Mouse (Mus musculus) leukemia stem cell, adult 10-12 weeks (primary cell): ENCODE measurements around the gene Filip1l. TPM values are rescaled to one million over a fixed set of nuclear protein-coding genes. Genes with fewer than 3 reads are reported as not detected.

Experiments used
- polyA plus RNA-seq: library from polyadenylated mRNA; stranded (reverse); fragments of >175 nt; gene quantifications from 2 replicates; pipeline ENCODE4 v1.2.3, GENCODE M21; 2012; ENCODE audit warnings: low replicate concordance

Gene Filip1l
- polyA plus RNA-seq, result 1.8 and 2.4 TPM in 2 replicates

DNA sequence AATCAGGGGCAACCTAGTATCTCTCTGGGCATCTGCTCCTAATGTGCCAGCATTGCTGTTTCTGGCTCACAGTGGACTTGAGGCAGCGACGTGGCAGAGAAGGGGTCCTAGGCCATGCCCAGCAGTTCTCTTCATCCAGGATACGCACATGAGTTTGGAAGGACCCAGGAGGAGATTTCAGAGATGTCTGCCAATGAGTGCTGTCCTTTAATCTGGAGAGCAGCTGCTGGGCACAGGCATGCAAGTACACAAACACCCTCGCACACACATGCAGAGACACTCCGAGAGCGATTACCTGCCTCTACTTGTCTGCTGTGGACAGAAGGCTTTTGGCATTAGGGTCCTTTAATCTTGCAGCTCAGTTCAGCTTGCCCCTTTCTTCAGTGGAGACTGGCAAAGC lies at the start of gene Filip1l:
Filip1l (plus strand) TSS at position 343 of the 400 bp plus-strand sequence.

DNA sequence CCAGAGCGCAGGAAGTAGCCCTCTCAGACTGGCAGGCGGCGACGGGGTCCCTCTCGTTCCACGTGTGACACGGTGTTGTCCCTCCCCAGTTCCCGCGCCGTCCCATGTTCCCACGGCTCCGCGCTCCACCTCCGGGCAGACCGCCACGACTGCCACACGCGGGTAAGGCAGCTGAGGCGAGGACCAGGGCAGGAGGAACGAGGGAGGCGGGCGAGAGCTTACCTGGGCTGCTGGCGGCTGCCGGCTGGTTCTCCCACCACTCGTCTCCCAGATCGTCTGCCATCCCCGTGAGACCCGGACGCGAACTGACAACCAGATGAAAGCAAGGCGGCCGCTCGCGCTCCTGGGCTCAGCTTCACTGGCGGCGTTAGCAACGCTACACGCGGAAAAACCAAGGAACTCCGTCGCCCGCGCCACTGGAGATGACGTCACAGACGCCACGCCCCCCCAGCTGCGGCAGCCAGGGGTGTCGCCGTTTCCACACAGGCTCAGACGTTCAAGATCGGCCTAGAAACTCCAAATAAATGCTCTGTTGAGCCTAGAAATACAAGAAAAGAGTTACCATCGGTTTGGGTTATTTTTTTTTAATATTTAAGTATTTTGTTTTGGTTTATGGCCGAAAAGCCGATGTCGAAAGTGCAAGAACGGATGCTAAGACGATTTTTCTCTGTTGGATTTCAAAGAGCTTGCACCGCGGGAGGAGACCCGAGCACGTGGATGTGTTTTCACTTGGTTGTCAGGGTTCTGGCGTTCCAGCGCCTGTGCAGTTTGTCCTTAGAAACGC lies 253.7 kb downstream of the Filip1l start, which contains the start of gene Cmss1:
Cmss1 (minus strand) TSS at position 421 of the 784 bp plus-strand sequence.

Other genes starting within 250 kb of the Filip1l start
- gene Tomm70a, start 231.4 kb upstream of the Filip1l start, polyA plus RNA-seq, result 36.7 and 45.3 TPM in 2 replicates
- gene Nit2, start 185.8 kb upstream of the Filip1l start, polyA plus RNA-seq, result 0.57 and 7.0 TPM in 2 replicates
- 0.18 and 0.73 TPM in 2 replicates for gene Tbc1d23, start 121.6 kb upstream of the Filip1l start, polyA plus RNA-seq
- not detected in 2 replicates for gene Tmem30c, start 60.2 kb upstream of the Filip1l start, polyA plus RNA-seq